Mouse (Mus musculus) neutrophil, adult 5-6 weeks (primary cell): ENCODE results near the gene Kif3b. TPM values are rescaled to one million over a fixed set of nuclear protein-coding genes. Genes with fewer than 3 reads are reported as not detected.

Source experiments
- total RNA-seq: library from RNA; stranded (forward); fragments of 200-1000 nt; gene quantifications from 2 replicates; pipeline ENCODE4 v1.2.3, GENCODE M21; 2017

Kif3b gene
- total RNA-seq, 1 experiment from 2014 or later = 44.6 TPM

Other genes with a start within 250 kb of the Kif3b start
- not detected in 2 replicates for gene Ccm2l, start 225.5 kb upstream of the Kif3b start, total RNA-seq
- 252 and 289 TPM in 2 replicates for gene Hck, start 182.9 kb upstream of the Kif3b start, total RNA-seq
- 44.8 and 59.6 TPM in 2 replicates for gene Tm9sf4, start 130.1 kb upstream of the Kif3b start, total RNA-seq
- 7.7 and 8.5 TPM in 2 replicates for gene Tspyl3, start 66.0 kb upstream of the Kif3b start, total RNA-seq
- gene Plagl2, start 50.0 kb upstream of the Kif3b start, total RNA-seq = 7.0 and 8.0 TPM in 2 replicates
- 19.2 and 20.0 TPM in 2 replicates for gene Pofut1, start 49.9 kb upstream of the Kif3b start, total RNA-seq
- 66.5 and 68.7 TPM in 2 replicates for gene Asxl1, start 54.4 kb downstream of the Kif3b start, total RNA-seq
- not detected in 2 replicates for gene 4930404H24Rik, start 201.4 kb downstream of the Kif3b start, total RNA-seq
- gene Nol4l, start 238.6 kb downstream of the Kif3b start, total RNA-seq = 1.4 and 2.0 TPM in 2 replicates